Mouse (Mus musculus) G1E (cell line): ENCODE measurements around the gene Tnrc6c.

Source experiments
- CTCF ChIP-seq: IDR thresholded peaks from 2 replicates; pipeline ENCODE4 v1.5.1; 2012; ENCODE audit warnings: low read depth, low read length, inconsistent platforms, mixed read lengths
- GATA1 ChIP-seq: IDR thresholded peaks from 2 replicates; pipeline ENCODE4 v1.6.1; 2012; ENCODE audit warnings: borderline replicate concordance, low read length, inconsistent platforms, mixed read lengths
- GATA2 ChIP-seq: IDR thresholded peaks from 2 replicates; pipeline ENCODE4 v1.6.1; 2012; ENCODE audit warnings: low read depth, low read length, inconsistent platforms, borderline replicate concordance
- POLR2AphosphoS5 ChIP-seq: IDR thresholded peaks from 2 replicates; pipeline ENCODE4 v1.6.1; 2012; ENCODE audit warnings: low read depth, low read length, inconsistent platforms; ENCODE audit not compliant: insufficient replicate concordance
- TAL1 ChIP-seq: conservative IDR thresholded peaks from 2 replicates; pipeline ENCODE4 v1.6.1; 2012; ENCODE audit warnings: low read depth, low read length, inconsistent platforms, mixed read lengths

- TF ChIP-seq CTCF (no peak), GATA1 (no peak), TAL1 (no peak), GATA2 (no peak), POLR2AphosphoS5 (no peak)
These were observed 123.0 kb downstream of the Tnrc6c start for GRCm38 (mm10) chr11:117777111-117777510.
